Mouse (Mus musculus) retina, adult 2 months (tissue): Measurements from ENCODE around the gene Oxld1.
"Not testable (repeated sequence)": the region's sequence is repeated elsewhere in the genome, so short reads cannot be mapped to it uniquely, and the experiment has no call there.

ENCODE experiments used
- DNase-seq: peaks from one replicate; pipeline ENCODE4 v3.0.0-alpha.2; 2012; ENCODE audit warnings: low read depth, low spot score

Gene Oxld1

GRCm38 (mm10) chr11:120423569-120424295 is 34.1 kb downstream of the Oxld1 start:
- no peak for DNase-seq

GRCm38 (mm10) chr11:120422651-120423568 is 35.0 kb downstream of the Oxld1 start:
- no peak for DNase-seq

- no peak for DNase-seq
Measured at GRCm38 (mm10) chr11:120418592-120418991, 39.3 kb downstream of the Oxld1 start.

- no peak for DNase-seq
Measured at GRCm38 (mm10) chr11:120417852-120418251, 40.0 kb downstream of the Oxld1 start.

- not testable (repeated sequence) for DNase-seq
Measured at GRCm38 (mm10) chr11:120413621-120414020, 44.2 kb downstream of the Oxld1 start.
